Mouse (Mus musculus): ENCODE results near the gene Spen. TPM values are rescaled to one million over a fixed set of nuclear protein-coding genes. Genes with fewer than 3 reads are reported as not detected.

The Spen gene
- total RNA-seq (2014; rRNA removed; ENCODE audit: low replicate concordance) (2.3 and 5.9 TPM in 2 replicates), polyA plus RNA-seq (2015; fragmentation: Nextera tagmentation; extraction: Ambion mirVana) (4.3 and 4.9 TPM in 2 replicates)

DNA sequence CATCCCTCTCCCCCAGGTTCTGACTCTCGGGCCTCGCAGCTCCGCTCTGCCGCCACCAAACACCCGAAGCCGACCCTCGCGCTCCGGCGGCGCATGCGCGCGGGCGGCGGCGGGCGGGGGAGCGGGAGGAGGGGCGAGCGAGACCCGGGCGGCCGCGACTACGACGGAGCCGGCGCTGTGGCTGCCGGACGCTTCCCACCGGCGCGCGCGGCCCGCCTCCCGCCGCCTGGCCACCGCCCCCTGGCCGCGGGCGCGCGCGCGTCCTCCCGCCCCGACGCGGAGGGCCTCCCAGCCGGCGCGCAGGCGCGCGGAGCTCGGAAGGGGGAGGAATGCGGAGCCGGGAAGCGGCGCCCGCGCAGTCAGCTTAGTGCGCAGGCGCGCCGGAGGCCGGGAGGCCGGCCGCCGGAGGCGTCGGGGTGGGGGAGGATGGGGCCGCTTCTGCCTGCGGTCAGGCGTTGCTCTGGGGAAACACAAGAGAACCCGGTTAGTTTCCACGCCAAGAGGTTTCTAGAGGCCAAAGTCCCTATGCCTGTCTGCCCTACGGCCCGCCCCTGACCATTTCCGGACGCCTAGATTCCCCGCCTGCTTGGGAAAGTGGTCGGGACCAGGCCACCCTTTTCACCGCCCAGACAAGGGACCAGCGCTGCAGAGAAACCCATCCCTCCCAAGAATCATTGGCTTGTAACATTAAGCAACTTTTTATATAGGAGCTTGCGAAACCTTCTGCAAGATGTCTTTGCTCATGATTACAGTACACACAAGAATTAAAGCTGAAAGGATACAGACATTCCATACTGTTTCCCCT, at the start of gene Spen:
Spen (minus strand) TSS at position 190 of the 805 bp plus-strand sequence.
- Histone ChIP-seq H3K9me3 (replicated peaks; ENCODE audit: control insufficient read depth, low read length) (no peaks in the 10 kb centered on the region), H3K9ac (replicated peaks; ENCODE audit: low read depth, low read length) (peak within 1 kb of the TSS; percentile 92), H3K4me1 (ENCODE audit: control insufficient read depth, insufficient read depth) (peaks cover 24% of the 10 kb centered on the region), H3K4me3 (ENCODE audit: low read depth, low read length) (peak within 1 kb of the TSS; percentile 85), H3K27me3 (ENCODE audit: control insufficient read depth, insufficient read depth, low read length) (no peaks in the 10 kb centered on the region), H3K4me2 (ENCODE audit: low read depth, low read length) (peak within 1 kb of the TSS; percentile 95), H3K36me3 (replicated peaks; ENCODE audit: control insufficient read depth, insufficient read depth, low read length) (no peaks in the 10 kb centered on the region), H3K27ac (ENCODE audit: low read depth) (peak within 1 kb of the TSS; percentile 96)
- no peak for TF ChIP-seq CTCF (IDR thresholded peaks at IDR 0.05; ENCODE audit: low read depth)
- TF ChIP-seq EP300 (IDR thresholded peaks at IDR 0.05; ENCODE audit: low read depth): peak; percentile 72
- peak; percentile 96 for DNase-seq (ENCODE audit: low spot score)
- WGBS: under 1% methylated on average over 55 of the region's 88 CpGs
- peak; percentile 89 for ATAC-seq (ENCODE audit: insufficient read depth, low read depth)

DNA sequence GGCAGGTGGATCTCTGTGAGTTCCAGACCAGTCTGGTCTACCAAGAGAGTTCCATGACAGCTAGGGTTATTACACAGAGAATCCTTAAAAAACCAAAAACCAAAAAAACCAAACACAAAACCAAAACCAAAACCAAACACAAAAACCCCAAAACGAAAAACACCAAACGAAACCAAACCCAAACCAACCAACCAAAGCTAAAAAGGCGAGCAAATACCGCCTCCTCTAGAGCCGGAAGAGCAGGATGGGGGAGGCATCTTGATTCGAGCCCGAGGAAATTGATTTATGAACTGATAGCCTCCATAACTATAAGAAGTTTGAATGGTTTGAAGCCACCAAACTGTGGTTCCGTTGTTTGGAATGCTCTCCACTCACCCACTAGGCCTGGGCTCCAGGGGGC, 45.5 kb upstream of the Spen start:
- Histone ChIP-seq H3K36me3 (replicated peaks; ENCODE audit: control insufficient read depth, insufficient read depth, low read length) (peaks cover 66% of the 10 kb centered on the region), H3K4me2 (ENCODE audit: low read depth, low read length) (no peak overlapping the region), H3K9me3 (replicated peaks; ENCODE audit: control insufficient read depth, low read length) (no peaks in the 10 kb centered on the region), H3K4me3 (ENCODE audit: low read depth, low read length) (no peak overlapping the region), H3K9ac (replicated peaks; ENCODE audit: low read depth, low read length) (no peak overlapping the region), H3K27me3 (ENCODE audit: control insufficient read depth, insufficient read depth, low read length) (no peaks in the 10 kb centered on the region), H3K4me1 (ENCODE audit: control insufficient read depth, insufficient read depth) (no peaks in the 10 kb centered on the region), H3K27ac (ENCODE audit: low read depth) (no peak overlapping the region)
- DNase-seq (ENCODE audit: low spot score) (no peak), ATAC-seq (ENCODE audit: insufficient read depth, low read depth) (no peak)
- TF ChIP-seq EP300 (IDR thresholded peaks at IDR 0.05; ENCODE audit: low read depth): no peak
- TF ChIP-seq CTCF (IDR thresholded peaks at IDR 0.05; ENCODE audit: low read depth): no peak
- 90% methylated on average over 8 of the region's 8 CpGs for WGBS

DNA sequence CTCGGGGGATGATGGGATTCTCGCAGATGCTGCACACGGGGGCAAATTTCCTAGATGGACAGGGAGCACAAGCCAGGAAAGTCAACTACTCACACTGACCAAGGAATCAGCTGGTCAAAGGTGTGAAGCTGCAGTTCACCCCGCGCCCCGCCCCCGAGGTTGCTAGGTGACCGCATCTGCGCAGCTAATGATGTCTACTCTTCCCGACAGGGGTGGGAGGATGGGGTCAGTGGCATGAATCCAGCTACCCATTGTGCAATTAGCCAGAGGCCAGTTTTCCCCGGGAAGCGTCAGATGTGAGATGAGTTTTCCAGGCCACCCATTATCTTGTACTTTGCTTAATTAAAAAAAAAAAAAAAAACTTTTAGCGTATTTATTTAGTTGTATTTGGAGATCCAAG, 42.7 kb upstream of the Spen start:
- no peaks in the 10 kb centered on the region for H3K27me3 ChIP-seq (ENCODE audit: control insufficient read depth, insufficient read depth, low read length)
- no peak for TF ChIP-seq EP300 (IDR thresholded peaks at IDR 0.05; ENCODE audit: low read depth)
- TF ChIP-seq CTCF (IDR thresholded peaks at IDR 0.05; ENCODE audit: low read depth): no peak
- no peaks in the 10 kb centered on the region for H3K4me1 ChIP-seq (ENCODE audit: control insufficient read depth, insufficient read depth)
- no peaks in the 10 kb centered on the region for H3K9me3 ChIP-seq (replicated peaks; ENCODE audit: control insufficient read depth, low read length)
- H3K4me2 ChIP-seq (ENCODE audit: low read depth, low read length): no peak overlapping the region
- no peak overlapping the region for H3K9ac ChIP-seq (replicated peaks; ENCODE audit: low read depth, low read length)
- no peak for ATAC-seq (ENCODE audit: insufficient read depth, low read depth)
- peaks cover 74% of the 10 kb centered on the region for H3K36me3 ChIP-seq (replicated peaks; ENCODE audit: control insufficient read depth, insufficient read depth, low read length)
- WGBS: 87% methylated on average over 13 of the region's 13 CpGs
- no peak overlapping the region for H3K27ac ChIP-seq (ENCODE audit: low read depth)
- no peak for DNase-seq (ENCODE audit: low spot score)
- H3K4me3 ChIP-seq (ENCODE audit: low read depth, low read length): no peak overlapping the region

DNA sequence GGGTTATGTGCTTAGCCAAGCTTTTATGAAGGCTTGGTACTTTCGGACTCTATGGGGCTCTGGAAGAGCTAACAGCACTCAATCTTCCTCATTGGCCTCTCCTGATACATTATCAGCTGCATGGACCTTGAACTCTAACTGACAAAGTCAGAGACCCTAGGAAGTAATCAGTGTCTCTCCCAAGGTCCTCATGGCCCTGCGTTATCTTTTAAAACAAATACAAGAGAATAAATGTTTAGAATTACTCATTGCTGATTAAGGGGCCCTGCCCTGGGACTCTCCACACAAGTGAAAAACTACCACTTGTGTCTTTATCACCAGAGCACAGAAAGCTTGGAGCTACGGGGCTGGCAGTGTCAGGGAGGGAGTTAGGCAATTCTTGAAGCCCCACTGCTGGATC, 40.4 kb upstream of the Spen start:
- H3K36me3 ChIP-seq (replicated peaks; ENCODE audit: control insufficient read depth, insufficient read depth, low read length): peaks cover 61% of the 10 kb centered on the region
- peak overlapping the region; percentile 25; the same call in 1 of the 2 replicates for H3K27ac ChIP-seq (ENCODE audit: low read depth)
- no peak for ATAC-seq (ENCODE audit: insufficient read depth, low read depth)
- TF ChIP-seq EP300 (IDR thresholded peaks at IDR 0.05; ENCODE audit: low read depth) (no peak), CTCF (IDR thresholded peaks at IDR 0.05; ENCODE audit: low read depth) (no peak)
- no peak overlapping the region for H3K4me3 ChIP-seq (ENCODE audit: low read depth, low read length)
- H3K9ac ChIP-seq (replicated peaks; ENCODE audit: low read depth, low read length): no peak overlapping the region
- 19% methylated on average over 3 of the region's 3 CpGs for WGBS
- H3K27me3 ChIP-seq (ENCODE audit: control insufficient read depth, insufficient read depth, low read length): no peaks in the 10 kb centered on the region
- H3K4me2 ChIP-seq (ENCODE audit: low read depth, low read length): no peak overlapping the region
- no peaks in the 10 kb centered on the region for H3K9me3 ChIP-seq (replicated peaks; ENCODE audit: control insufficient read depth, low read length)
- no peak for DNase-seq (ENCODE audit: low spot score)
- no peaks in the 10 kb centered on the region for H3K4me1 ChIP-seq (ENCODE audit: control insufficient read depth, insufficient read depth)

DNA sequence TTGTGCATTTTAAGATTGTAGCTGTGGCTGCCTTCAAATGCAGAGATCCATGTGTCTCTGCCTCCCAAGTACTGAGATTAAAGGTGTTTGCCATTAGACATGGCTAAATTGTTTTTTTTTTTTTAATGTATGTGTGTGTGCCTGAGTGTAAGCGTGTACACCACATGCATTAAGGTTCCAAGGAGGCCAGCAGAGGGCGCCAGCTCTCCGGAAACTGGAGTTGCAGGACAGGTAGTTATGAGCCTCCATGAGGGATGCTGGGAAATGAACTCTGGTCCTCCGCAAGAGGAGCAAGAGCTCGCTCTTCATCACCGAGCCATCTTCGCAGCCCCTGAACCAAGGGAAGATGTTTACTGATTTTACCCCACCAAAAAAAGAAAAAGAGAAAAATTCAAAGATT, 38.5 kb upstream of the Spen start:
- H3K9ac ChIP-seq (replicated peaks; ENCODE audit: low read depth, low read length): no peak overlapping the region
- H3K27me3 ChIP-seq (ENCODE audit: control insufficient read depth, insufficient read depth, low read length): no peaks in the 10 kb centered on the region
- ATAC-seq (ENCODE audit: insufficient read depth, low read depth) (no peak), DNase-seq (ENCODE audit: low spot score) (no peak)
- no peak overlapping the region for H3K27ac ChIP-seq (ENCODE audit: low read depth)
- no peaks in the 10 kb centered on the region for H3K4me1 ChIP-seq (ENCODE audit: control insufficient read depth, insufficient read depth)
- TF ChIP-seq CTCF (IDR thresholded peaks at IDR 0.05; ENCODE audit: low read depth): no peak
- TF ChIP-seq EP300 (IDR thresholded peaks at IDR 0.05; ENCODE audit: low read depth): no peak
- H3K9me3 ChIP-seq (replicated peaks; ENCODE audit: control insufficient read depth, low read length): no peaks in the 10 kb centered on the region
- no peak overlapping the region for H3K4me3 ChIP-seq (ENCODE audit: low read depth, low read length)
- WGBS: 96% methylated on average over 7 of the region's 7 CpGs
- H3K36me3 ChIP-seq (replicated peaks; ENCODE audit: control insufficient read depth, insufficient read depth, low read length): peaks cover 45% of the 10 kb centered on the region
- no peak overlapping the region for H3K4me2 ChIP-seq (ENCODE audit: low read depth, low read length)
